Mouse (Mus musculus): ENCODE measurements around the gene AC124108.1.

Gene AC124108.1

GRCm38 (mm10) chr1:132245010-132245409 lies 53.8 kb downstream of the AC124108.1 start:
- no peak for DNase-seq (ENCODE audit: low spot score in 2 of 2)

DNA sequence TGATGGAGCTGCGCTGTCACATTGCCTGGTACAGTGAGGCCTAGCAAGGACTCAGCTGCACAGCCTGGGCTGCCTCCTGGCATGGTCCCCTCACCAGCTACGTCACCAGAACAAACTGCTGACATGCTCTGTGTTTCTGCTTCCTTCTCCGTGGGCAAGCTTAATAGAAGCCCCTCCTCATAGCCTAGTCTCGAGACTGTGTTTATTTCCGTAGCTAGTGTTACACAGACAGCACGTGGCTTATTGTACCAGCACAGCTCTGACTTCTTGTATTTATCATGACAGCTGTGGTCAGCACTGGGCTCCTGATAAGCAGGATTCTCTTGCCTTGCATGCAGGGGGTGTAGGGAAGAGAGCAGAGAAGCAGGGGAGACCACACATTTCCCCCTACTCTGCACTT lies 54.9 kb downstream of the AC124108.1 start:
- no peak for DNase-seq (ENCODE audit: low spot score in 2 of 2)

- DNase-seq (ENCODE audit: low spot score in 2 of 2) = no peak
Measured at GRCm38 (mm10) chr1:132246641-132247040, 55.4 kb downstream of the AC124108.1 start.

DNA sequence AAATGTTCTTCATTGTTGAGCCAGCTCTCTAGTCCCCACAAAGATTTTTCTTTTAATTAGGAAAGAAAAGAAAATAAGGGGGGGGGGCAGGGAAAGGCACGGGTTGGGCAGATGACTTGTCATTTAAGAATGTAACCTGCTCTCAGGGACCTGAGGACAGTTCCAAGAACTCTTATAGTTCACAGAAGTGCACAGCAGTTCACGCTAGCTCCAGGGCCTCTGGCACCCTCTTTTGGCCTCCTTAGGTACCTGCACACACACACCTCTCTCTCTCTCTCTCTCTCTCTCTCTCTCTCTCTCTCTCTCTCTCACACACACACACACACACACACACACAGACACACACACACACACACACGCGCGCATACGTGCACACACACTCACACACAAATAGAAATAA lies 63.2 kb downstream of the AC124108.1 start:
- no peak for DNase-seq (ENCODE audit: low spot score in 2 of 2)
